Mouse (Mus musculus) adrenal gland, adult 2 months (tissue): ENCODE results near the gene Olfr1394. TPM values are rescaled to one million over a fixed set of nuclear protein-coding genes. Genes with fewer than 3 reads are reported as not detected.
"Not testable (repeated sequence)": the region's sequence is repeated elsewhere in the genome, so short reads cannot be mapped to it uniquely, and the experiment has no call there.

Source experiments
- DNase-seq: peaks from one replicate; pipeline ENCODE4 v3.0.0; 2021
- long read RNA-seq: library from polyadenylated mRNA; stranded (forward); transcript quantifications from one replicate; pipeline ENCODE4 v2.0.0, GENCODE M21; 2021
- polyA plus RNA-seq: library from polyadenylated mRNA; depleted of rRNA; stranded (reverse); fragments of >200 nt; gene quantifications from 2 replicates; pipeline ENCODE4 v1.2.3, GENCODE M21; 2012; rRNA removed
- total RNA-seq, 2 experiments: library from RNA; stranded (reverse); gene quantifications; 2 replicates each; pipeline ENCODE4 v1.2.3; 2021

Olfr1394 gene
- total RNA-seq (not detected), polyA plus RNA-seq (not detected in 2 replicates)
- long read RNA-seq, result 0 reads

DNA sequence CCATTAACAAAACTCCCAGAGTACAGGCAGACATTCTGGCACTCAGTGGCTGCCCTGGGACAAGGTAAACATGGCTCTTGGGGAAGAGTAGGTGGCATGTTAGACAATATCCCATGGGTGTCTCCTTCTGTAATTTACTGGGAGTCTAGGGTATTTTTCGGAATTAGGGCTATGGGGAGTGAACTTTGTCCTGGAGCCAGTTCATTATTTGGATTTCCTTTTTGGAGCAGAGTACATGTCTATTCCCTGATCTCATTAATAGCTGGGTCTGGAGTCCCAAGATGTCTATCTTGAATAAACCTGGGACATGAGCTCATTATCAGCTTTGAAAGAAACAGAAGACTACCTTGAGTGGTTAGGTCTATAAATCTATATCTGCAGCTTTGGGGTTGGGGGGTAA, at the start of gene Olfr1394:
TSS of gene Olfr1394 (plus strand) at position 301 of the 400 bp plus-strand sequence.
- DNase-seq, result no peak

DNA sequence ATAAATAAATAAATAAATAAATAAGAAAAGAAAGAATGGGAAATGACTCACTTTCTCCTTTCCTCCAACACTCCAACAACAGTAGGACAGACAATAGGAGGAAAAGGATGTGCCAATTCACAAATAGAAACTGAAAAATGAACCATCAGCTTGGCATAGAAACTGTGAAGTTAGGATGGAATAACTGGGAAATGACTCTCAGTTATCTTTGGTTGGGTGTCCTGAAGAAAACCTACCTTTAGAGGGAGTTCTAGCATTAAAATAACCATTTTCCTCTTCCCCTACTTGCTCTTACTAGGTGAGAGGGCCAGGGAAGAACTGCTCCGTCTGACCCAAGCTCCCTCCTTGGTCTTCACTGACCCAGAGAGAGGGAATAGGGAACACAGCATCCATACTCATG, 48.4 kb upstream of the Olfr1394 start:
- no peak for DNase-seq

DNA sequence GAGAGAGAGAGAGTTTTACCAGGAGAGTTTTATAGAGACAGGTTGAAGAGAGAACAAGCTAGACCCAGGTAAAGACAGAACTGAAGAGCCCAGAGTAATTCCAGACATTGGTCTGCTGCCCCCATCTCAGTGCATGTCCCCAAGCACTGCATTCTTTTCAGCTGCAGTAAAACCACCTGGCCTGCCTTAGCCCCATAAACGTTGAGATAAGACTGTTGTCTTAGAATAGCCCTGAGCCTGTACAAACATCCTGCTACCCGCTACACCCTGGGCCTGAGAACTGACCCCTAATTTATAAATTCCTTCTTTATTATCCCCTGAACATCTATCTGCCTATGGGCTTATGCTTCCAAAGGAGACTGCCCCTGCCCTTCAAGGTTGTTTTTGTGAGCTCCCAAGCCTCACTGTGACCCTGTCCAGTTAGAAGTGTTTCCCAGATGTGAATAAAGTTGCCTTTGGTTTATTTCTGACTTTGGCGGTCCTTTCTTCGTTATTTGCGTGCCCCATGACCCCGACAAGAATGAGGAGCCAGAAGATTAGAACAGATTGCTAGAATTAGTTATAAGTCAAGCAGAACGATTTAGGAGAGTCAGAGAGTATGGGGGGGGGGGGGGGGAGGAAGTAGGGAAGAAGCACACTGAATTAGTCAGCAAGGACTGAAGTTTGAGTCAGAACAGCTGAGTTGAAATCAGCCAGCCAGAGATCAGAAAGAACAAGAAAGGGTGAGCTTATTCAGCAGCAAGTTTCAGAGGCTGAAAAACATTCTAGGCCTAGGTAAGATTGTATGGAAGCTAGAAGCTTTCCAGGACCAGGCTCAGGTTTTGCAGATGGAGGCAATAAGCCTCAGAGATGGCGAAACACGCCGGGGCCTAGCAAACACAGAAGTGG, 46.3 kb upstream of the Olfr1394 start:
- no peak for DNase-seq

DNA sequence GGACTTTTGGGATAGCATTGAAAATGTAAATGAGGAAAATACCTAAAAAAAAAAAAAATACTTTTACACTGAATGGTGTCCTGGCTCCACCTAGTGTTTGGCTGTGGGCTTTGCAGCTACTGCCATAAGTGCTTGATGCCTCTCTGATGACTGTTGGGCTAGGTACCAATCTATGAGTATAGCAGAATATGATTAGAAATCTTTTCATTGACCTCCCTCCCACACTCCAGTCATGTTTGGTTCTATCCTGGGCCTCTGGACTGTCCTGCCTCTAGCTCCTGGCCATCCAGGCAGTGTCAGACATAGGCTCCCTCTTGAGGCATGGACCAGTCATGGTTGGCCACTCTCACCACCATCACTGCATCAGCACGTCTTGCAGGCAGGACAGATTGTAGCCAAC, 45.3 kb upstream of the Olfr1394 start:
- DNase-seq, result no peak

DNA sequence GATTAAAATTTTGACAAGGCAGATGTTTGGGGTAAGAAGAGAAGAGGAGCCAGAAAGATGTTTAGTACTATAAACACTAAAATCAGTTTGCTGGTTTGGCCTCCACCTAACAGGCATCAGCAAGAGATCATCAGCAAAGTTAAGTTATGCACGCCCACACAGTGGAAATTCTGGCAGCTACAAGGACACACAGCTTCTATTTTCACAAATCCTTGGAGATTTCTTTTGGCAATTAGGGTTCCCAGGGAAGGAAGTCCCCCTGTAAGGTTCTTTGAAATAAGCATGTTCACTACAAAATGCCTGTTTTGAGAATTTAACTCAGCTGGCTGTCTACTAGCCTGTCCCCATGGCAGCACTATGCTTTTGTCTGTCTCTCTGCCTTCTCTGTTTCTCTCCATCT, 43.2 kb upstream of the Olfr1394 start:
- DNase-seq, result no peak

DNA sequence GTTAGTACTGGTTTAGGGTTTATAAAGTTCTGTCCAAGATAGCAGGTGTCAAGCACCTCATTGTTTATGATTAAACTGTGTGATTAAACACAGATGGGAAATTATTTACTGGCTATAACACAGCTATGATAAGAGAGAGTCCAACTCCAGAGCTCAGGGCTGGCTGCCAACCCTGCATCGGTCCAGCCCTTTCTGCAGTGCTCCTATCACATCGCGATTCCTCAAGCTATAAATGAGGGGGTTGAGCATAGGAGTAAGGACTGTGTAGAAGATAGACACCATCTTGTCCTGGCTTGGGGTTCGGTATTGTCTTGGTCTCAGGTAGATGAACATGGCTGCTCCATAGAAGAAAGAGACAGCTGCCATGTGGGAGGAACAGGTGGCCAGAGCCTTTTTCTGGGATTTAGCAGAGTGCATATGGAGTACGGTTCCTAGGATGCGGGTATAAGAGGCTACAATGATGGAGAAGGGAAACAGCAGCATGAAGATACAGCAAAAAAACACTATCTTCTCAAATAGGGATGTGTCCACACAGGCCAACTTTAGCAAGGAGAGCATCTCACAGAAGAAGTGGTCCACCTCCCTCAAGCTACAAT, 41.5 kb upstream of the Olfr1394 start:
- no peak for DNase-seq

DNA sequence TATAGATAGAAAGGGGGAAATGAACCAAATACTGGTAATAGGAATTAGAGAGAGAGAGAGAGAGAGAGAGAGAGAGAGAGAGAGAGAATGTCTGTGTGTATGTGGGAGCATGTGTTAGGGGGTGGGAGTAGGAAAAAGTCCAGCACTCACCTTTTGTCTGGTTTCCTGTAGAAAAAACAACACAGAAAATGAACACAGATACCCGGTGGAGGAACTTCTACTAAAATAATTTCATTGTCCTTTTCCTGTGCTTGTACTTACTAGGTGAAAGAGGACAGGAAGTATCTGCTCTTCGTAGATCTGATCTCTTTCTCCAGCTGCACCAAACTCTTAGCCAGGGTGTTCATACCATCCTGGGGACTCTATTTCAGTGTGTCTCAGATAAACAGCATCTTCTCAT, 40.0 kb upstream of the Olfr1394 start:
- no peak for DNase-seq

DNA sequence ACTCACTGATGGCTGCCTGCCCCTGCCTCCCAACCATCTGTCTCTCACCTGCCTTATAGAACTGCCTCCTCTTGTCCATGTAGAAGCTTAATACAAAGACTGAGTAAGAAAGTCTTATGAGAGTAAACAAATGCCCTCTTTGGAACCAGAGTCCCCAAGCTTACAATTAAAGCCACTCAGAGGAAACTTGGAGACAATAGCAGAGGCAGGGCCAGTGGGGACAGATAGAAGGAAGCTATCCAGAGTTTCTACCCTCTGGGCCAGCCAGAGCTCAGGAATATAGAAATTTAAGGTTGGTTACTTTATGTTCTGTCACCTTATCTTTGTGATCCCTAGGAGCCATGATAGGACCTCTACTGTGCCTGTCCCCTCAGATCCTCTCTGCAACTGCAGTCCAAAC, 39.4 kb upstream of the Olfr1394 start, which contains the start of gene Olfr1396:
TSS of gene Olfr1396 (minus strand) at position 101 of the 400 bp plus-strand sequence.
- DNase-seq, result no peak

DNA sequence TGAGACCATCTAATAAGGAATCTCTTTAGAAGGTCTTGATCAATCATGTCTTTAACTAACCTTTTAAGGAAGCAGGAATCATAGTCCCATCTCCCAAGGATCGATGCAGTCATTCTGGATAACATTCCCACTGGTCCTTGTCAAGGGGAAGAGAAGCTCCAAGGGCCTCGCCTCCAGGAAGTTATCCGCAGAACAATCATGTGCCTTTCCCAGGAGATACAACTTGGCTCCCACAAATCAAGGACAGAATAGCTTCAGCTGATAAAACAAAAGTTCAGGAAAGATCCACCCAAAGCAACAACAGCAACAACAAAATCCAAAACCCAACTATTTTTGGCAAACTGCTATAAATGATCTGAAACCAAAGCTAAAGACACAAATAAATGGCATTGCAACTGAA, 34.5 kb upstream of the Olfr1394 start:
- no peak for DNase-seq

DNA sequence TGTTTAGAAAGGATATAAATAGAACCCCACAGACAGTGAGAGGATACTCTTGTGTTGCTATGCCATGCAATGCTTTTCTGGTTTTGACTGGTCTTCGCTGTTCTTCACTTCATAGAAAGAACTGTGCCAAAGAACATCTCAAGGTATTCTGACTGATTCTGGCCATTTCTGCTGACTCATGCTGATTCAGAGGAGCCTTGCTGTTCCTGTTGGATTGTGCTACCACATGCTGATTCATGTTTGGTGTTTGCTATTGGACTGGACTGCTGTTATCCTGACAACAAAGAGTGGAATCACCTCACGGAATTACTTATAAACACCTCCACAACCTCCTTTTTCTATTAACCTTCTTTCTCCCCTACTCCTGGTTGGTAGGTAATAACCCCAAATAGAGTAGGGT, 30.0 kb upstream of the Olfr1394 start:
- no peak for DNase-seq

DNA sequence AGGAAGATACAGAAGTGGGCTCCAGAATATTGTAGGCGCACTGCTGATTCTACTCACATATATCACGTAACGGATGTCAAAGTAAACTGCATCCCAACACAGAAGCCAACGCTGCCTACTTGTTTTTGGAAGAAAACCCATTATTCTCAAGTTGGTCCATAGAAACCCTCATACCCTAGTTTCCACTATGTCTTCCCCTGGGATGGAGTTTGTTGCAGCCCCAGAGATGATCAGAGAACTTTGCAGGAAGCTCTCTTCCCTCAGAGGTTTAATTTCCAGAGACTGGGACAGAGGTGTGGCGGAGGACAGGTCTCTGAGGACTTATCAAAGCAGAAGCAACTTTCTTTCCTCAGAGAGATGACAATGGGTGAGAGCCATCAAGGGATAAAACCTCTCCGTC, 12.2 kb upstream of the Olfr1394 start, which contains the start of gene Olfr1395:
TSS of gene Olfr1395 (plus strand) at position 301 of the 400 bp plus-strand sequence.
- no peak for DNase-seq

DNA sequence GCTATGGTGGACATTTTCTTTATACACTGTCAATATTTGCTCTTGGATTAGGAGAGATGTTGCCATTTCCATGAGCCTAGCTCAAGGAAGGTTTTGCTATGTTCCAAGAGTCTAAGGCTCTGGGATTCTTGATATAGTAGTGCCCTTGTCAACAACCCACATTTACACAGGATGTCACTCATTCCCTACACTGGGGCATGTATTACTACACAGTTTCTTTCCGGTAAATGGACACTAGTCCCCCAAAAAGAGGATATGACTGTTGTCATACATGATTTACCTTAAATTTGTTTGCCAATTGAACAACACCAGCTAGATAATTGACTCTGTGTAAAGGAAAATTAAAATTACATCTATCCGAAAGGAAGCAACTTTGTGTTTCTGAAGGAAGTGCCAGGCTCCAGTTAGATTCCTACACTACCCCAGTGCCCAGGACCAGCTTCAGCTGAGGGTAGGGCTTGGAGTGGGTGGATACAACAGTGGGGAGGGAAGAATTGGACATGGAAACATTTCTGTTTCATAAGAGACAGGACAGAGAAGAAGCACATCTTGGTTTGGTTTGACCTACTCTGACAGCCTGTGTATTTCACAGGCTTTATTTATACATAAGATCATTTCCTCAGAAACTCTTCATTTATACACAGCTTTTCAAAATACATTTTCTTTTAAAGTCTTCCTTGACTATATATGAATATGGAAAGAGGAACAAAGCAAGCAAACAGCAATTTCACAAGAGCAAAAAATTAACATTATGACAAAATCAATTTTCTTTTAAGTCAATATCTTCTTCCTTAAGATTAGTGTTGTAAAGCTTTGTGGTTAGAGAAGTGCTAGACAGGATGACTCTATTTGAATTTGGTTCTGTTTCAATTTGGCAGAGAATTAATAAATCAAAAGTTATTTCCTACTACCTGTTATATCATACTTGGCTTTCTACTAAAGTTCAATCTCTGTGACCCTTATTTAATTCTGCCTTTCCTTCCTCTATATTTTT, 2.9 kb downstream of the Olfr1394 start:
- no peak for DNase-seq

DNA sequence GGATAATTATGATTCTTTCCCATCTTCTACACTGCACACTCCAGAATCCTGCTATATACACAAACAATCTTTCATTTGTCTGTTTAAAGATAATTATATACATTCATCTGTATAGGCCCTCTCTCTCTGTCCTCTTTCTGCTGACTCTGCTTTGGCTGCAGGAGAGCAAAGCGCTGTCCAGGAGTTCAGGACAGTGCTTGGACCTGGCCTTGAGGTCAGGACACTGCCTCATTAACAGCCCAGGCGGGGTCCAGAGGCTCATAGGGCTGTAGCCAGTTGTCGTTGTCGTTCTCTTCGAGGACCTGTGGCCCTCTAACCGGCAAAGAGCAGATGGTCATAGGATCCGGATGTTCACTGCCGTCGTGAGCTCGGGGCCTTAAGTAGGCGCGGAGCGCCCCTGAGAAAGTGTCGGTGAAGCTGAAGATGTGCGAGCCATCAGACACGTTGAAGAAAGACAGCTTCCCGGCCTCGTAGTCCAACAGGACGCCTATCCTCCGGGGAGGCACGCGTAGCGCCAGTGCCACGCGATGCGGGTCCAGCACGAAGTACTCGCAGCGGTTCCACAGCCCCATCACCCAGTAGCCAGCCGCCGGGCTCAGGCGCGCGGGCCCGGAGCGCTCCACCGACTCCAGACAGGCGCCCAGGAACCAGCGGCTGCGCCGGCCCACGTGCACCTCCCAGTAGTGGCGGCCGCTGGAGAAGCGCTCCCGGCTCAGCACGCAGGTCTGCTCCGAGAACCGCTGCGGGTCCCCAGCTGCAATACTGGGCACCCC, 14.8 kb downstream of the Olfr1394 start:
- DNase-seq, result no peak

DNA sequence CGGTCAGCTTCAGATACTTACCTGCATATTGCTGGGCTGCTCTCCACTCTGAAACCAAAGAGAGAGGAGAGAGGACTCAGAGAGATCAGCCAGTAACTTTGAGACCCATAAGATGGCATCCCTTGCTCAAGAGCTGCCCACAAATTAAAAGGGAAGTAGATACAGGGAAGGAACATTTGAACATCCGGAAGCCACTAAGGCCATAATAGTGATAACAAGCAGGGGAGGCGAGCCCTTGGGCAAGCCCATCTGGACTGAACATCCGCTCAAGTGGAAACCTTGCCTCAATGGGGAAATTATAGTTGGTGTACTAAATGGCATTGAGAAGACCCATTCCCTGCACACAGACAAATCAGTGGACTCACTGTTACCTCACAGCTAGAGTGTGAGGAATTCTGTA, 16.4 kb downstream of the Olfr1394 start:
- no peak for DNase-seq

DNA sequence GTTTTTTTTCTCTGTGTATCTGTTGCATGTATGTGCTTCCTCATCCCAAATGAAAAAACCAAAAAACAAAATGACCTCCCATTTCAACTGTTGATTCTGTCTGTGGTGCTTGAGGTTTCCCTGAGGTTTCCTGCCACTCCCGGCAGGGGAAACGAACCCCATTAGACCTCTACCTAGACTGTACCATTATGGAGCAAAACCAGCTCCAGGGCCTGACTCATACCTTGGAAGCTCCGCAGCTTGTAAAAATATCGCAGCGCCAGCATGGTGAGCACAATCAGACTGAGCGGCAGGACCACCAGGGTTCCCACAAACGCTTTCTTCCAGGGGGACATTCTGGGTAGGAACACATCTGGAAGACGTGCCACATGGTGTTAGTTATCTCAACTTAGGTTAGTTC, 21.2 kb downstream of the Olfr1394 start:
- DNase-seq, result no peak

DNA sequence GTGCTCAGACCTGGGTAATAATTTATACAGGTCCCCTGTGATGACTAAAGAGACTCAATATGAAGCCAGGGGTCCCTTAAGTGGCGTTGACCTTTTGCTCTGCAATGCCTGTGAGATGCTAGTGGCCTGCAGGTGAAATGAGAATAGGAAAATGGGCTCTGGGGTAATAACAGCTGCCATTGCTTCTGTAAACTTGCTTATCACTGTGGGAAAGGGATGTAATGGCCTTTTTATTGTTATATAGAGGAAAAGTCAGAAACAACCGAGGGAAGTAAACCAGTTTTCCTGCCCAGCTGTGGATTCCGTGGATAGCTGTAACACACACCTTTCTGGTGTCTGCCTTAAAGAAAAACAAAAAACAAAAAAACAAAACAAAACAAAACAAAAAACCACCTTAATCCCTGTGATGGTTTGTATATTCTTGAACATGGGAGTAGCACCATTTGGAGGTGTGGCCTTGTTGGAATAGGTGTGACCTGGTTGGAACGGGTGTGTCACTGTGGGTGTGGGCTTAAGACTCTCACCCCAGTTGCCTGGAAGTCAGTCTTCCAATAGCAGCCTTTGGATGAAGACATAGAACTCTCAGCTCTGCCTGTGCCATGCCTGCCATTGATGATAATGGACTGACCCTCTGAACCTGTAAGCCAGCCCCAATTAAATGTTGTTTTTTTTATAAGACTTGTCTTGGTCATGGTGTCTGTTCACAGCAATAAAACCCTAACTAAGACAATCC, 22.0 kb downstream of the Olfr1394 start:
- not testable (repeated sequence) for DNase-seq

DNA sequence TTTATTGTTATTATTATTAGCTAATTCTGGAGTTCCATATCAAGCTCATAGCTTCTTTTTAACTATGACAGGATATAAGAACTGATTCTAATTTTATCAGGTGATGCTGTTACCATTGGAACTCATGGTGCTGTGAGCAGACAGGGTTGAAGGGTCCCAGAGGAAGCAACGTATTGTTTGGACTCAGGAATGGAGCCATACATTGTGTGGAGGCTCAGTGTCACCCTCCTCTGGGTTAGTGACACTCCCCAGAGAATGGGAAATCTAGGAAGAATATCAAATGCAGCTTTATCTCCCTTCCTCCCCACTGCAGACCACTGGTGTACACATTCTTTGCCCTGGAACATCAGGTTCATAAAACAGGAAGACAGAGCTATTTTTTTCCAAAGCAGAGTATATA, 29.0 kb downstream of the Olfr1394 start:
- no peak for DNase-seq

DNA sequence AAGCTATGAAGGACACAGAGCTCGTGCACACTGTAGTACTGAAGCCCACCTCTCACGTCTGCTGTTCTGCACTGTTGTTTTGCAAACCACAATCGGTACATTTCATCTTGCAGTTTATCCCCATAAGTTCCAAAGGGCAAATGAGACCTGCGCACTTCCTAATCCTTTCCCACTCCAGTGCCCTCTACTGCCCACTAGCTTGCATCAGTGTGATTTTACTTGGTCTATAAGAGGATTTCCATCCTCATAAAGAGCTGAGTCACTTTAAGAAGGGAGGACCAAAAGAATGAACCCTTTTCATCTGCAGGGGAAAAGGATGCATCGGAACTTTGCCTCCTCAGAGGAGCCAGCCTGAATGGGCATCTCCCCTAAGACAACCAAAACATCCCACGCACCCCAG, 32.3 kb downstream of the Olfr1394 start:
- no peak for DNase-seq

DNA sequence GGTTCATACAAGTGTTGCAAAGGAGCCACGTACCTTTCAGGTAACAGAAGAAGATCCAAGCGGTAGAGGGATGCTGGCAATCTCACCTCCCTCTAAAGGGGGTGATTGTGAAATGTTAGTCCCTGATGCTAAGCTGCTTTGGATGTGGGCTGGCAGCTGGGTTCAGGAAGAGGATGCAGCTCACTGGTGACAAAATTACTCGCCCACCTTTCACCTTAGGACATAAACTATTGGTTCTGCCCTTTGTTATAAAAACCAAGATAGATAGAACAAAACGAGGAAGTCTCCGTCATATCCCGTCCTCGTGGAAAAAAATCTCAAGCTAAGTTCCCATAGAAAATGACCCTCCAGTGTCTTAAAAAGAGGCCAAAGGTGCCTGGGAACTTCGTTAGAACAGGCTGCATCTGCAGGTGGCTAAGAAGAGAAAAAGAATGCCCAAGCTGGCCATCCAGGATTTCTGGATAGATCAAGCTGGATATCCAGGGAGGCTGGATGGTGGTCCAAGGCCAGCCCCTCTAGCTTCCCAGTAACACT, 32.8 kb downstream of the Olfr1394 start, which contains the start of gene Btnl9:
TSS of gene Btnl9 (minus strand) at position 205 of the 534 bp plus-strand sequence.
- no peak for DNase-seq

DNA sequence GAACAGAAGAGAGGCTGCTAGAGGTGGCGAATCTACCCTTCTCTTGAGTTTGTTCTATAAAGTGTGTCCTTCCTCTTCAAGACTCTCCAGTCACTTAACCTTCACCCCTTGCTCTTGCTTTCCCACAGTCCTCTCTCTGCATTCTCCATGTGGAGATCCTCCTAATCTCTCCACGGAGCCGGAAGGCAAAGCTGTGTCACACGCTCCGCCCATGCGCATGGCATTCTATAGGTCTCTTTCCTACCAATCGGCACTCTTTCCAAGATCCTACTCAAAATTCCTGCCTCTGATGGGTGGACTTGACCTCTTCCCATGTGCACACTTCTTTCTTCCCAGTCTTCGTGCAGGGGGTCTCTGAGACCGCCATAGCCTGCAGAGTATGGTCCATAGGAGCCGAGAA, 33.5 kb downstream of the Olfr1394 start:
- no peak for DNase-seq
